Mouse (Mus musculus): ENCODE results near the gene Adamtsl5. TPM values are rescaled to one million over a fixed set of nuclear protein-coding genes. Genes with fewer than 3 reads are reported as not detected.
A peak's percentile ranks its signal among the peaks of the same experiment; 100 is the strongest.

Adamtsl5 gene
- polyA plus RNA-seq, 2 experiments from 2014 or later: not detected

GRCm38 (mm10) chr10:80342305-80342748 is 5.9 kb downstream of the Adamtsl5 start:
- no peak for ATAC-seq

GRCm38 (mm10) chr10:80341491-80342304 is 6.5 kb downstream of the Adamtsl5 start:
- no peak for ATAC-seq

GRCm38 (mm10) chr10:80341026-80341425 is 7.2 kb downstream of the Adamtsl5 start:
- ATAC-seq: no peak

DNA sequence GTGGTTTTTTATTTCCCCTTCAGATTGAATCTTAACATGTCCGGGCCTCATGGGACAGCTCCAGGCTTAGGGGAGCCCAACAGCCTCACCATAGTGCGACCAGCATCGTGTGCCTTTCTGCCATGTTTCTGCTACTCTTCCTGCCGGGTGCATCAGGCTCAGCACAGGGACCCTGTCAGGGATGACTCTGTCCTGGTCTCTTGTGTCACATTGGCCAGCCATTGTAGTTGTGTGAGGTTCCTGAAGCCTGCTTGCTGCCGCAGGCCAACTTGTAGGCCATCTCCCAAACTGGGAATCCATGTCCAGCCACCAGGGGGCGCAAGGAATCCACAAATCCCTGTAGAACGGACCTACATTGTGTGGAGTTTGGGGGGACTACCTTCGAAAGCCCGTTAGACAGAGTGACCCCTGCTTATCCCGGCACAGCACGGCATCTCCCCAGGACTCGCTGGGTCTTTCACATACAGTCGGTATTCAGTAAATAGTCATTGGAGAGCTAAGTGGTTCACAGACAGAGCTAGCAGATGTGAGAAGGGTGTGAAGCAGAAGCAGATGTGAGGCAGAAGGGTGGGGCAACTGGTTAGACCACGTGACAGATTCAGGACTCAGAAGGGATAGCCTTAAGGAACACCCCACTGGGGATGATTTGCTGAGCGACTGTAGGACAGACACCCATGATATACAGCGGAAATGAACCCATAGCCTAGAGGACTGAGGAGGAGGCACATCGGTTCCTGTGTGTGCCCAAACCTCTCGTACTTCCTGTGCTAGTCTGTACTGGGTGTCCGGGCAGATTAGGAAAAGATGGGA is 8.1 kb downstream of the Adamtsl5 start:
- ATAC-seq: peak; percentile 46

DNA sequence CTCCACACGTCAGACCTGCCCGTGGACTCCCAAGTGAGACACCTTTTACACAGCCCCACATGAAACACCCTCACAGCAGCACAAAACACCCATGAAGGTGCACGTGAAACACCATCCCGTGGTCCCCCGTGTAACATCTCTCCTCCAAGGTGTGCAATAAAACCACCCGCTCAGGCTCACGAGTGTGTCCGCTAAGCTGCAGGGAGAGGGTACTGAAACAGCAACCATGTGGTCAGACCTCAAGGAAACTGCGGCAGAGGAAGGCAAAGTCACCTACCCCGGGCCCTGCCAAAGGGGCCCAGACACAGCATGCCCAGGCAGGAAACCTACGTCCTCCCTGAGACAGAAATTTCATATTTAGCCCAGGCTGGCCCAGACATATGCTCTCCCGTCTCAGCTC is 11.9 kb downstream of the Adamtsl5 start:
- ATAC-seq: no peak

DNA sequence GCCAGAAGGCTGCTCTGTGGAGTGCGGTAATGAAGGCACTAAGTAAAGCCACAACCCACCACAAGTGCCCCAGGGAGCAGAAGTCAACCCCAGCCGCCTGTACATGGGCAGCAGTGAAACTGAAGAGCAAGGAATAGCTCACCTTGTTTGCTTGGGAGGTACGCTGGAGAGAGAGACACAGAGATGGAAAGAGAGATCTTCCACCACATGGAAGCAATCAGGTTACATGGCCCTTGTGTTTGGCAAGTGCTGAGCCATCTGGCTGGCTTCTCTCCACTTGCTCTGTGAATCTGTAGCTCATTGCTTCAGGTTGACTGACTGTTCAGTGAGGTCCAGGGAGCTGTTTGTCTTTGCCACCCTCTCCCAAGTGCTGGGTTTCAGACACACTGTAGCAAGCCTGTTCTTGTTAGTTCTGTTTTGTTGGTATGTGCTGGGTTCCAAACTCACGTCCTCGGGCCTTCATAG is 15.7 kb downstream of the Adamtsl5 start:
- ATAC-seq: no peak

- no peak for ATAC-seq
Observed at GRCm38 (mm10) chr10:80331636-80332524, 16.3 kb downstream of the Adamtsl5 start.

DNA sequence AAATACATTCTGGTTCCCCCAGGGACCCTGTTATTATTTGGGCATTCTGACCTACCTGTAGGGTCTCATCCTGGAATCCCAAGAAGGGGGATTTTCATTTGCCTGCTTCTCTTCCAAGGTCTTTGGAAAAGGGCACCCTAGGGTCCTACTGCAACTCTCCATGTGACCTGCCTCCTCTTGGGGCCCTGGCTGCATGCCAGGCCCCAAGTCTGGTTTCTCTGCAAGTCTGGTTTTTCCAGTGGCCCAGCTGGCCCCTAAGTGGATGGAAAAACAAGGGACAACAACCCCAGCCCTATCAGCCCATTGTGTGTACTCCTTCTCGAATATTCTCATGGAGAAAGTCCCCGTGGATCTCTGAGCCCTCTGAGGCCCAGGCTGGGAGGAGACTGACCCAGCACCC is 17.3 kb downstream of the Adamtsl5 start:
- ATAC-seq: no peak

GRCm38 (mm10) chr10:80330084-80330483 is 18.1 kb downstream of the Adamtsl5 start:
- ATAC-seq: no peak

- ATAC-seq: peak; percentile 91
Observed at GRCm38 (mm10) chr10:80329273-80330081, 18.7 kb downstream of the Adamtsl5 start, which contains the start of the genes Pcsk4 and Reep6. Gene Pcsk4, minus strand, starts transcription at chr10:80329498. Gene Reep6, plus strand, starts transcription at chr10:80329953.

GRCm38 (mm10) chr10:80325045-80325444 is 23.2 kb downstream of the Adamtsl5 start:
- no peak for ATAC-seq

DNA sequence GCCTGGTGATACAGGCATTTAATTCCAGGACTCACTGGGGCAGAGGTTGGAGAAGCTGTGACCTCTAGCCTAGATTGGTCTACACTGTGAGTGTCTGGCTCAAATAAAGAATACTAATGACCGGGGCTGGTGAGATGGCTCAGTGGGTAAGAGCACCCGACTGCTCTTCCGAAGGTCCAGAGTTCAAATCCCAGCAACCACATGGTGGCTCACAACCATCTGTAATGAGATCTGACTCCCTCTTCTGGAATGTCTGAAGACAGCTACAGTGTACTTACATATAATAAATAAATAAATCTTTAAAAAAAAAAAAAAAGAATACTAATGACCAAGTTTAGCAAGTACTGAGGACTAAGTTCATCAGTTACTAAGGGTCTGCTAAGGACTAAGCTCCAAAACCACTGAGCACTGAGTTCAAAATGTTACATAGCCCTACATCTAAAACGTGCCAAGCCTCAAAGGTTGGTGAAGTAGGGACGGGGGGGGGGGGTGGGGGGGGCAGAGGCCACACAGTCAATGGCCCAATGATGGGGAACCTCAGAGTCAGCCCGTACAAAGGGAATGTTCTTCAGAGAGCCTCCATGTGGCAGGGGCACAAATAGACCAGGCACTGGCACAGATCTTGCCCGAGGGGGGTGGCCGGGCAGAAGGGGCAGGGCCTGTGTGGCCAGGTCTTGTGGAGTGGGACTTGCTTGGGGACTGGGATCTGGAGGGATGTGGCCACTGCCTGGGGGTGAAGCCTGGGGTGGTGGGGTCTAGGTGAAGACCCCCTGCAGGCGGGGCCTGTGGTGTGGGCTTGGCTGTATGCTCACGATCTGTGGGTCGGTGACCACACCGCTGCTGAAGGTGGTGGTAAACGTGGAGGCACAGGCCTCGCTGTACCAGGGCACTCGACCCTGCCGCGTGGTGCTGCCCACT is 23.8 kb downstream of the Adamtsl5 start:
- ATAC-seq: no peak

DNA sequence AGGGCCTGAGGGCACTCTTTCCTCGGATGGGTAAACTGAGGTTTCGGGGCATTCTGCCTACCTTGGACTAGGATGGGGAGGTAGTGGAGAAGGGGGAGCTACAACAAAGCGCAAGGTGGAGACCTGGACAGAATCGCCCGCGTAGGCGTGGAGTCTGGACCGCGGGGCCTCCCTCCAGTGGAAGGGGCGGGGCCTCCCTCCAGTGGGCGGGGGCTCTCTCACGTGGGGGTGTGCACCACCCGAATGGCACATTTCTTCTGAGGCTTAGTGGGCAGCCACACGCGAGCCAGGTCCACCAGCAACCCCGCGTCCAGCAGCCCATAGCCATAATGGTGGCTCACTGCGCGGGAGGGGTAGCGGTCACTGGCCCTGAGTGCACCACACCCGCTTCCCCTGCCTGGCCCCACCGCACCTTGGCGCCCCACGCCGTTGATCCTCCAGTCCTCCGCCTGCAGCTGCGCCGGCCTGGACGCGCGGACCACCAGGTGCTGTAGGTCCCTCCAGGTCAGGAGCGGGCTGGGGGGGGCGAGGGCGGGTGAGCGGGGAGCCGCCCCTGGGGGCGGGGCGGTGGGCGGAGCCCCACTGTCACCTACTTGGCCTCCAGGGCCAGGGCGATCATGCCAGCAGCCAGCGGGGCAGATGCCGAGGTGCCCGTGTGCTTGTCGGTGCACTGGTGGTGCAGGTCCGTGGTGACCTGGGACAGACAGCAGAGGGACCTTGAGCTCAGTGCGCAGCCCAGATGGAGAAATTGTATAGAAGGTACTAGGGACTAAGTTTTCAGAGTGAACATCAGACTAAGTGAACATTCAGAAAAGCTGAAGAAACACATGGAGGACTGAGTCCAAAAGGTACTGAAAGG is 24.7 kb downstream of the Adamtsl5 start:
- ATAC-seq: peak; percentile 18

GRCm38 (mm10) chr10:80322811-80323211 is 25.4 kb downstream of the Adamtsl5 start:
- ATAC-seq: peak; percentile 38

GRCm38 (mm10) chr10:80321670-80322581 is 26.3 kb downstream of the Adamtsl5 start:
- no peak for ATAC-seq

DNA sequence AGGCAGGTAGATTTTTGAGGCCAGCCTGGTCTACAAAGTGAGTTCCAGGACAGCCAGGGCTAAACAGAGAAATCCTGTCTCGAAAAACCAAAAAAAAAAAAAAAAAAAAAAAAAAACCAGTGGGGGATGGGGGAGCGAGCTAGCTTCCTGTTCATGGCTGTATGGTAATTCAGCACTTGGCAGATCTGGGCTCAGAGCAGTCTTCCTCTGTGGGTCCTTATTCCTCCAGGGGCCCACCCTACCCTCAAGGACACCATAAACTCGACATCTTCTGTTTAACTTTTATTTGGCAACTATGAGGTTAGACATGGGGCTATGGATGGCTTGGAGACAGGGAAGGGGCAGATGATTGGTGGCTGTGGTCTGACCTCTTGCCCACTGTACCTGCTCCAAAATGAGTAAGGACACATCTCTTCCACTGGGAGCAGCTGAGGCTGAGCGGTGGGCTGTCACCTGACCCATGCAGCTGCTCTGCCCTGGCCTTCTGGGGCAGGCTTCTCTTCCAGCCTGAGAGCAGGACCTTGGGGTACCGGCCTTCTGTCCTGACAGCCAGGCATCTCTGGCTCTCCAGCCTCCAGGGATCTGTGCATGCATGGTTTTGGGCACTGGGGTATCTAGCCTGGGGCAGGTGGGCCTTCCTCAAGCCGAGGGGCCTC is 27.1 kb downstream of the Adamtsl5 start:
- ATAC-seq: peak; percentile 55

- peak; percentile 88 for ATAC-seq
Observed at GRCm38 (mm10) chr10:80320340-80320760, 27.9 kb downstream of the Adamtsl5 start, which contains the start of gene 2310011J03Rik. Gene 2310011J03Rik, minus strand, starts transcription at chr10:80320537.

All from CD4-positive, CD25-positive, alpha-beta regulatory T cell, adult 4 months (primary cell).